14 mouse cellular contexts compared by ENCODE assay signal in the genomic region with DNA sequence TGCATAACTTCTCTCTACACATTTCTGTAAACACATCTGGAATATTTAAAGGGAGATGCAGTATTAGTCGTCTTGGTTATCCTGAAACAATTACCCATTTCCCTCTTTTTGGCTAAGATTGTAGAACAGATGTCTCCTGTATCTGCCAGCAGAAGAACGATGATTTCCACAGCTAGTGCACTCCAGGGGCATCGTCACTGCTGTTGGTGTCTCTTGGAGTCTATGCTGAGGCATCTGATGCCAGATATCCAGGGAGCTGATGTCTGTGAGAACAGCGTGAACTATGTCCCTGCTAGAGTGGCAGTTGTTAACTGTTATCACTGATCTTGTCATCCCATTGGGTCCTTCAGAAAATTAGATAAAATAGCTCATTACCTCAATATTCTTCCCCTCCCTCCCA.
A peak's percentile ranks its signal among the peaks of the same experiment; 100 is the strongest.
DNase-seq lines count a peak whose midpoint lies in the region; ATAC-seq and TF ChIP-seq lines count a peak whose summit lies in the region.
"Had no signal": no experiment of that assay in that cellular context is flagged by ENCODE, and none has a peak within 500 bp of the region (broad histone marks: within the 10 kb centered on the region; RNA-seq: fewer than 3 reads in every experiment).

No protein-coding gene starts in this region.

- no peak overlapping the region for H3K4me3 ChIP-seq in forebrain, embryonic 14.5 days (ENCODE audit: low read depth, low read length)
- no peak overlapping the region for H3K4me3 ChIP-seq in forebrain, embryonic 12.5 days (replicated peaks)
- H3K4me3 ChIP-seq in kidney, embryonic 16.5 days (ENCODE audit: low read length): no peak overlapping the region
- H3K4me3 ChIP-seq in liver, postnatal 0 days (ENCODE audit: low read depth, low read length): no peak overlapping the region
- H3K4me3 ChIP-seq: heart, embryonic 13.5 days; kidney, embryonic 15.5 days; liver, embryonic 12.5 days had no signal

- WGBS in forebrain, embryonic 14.5 days: 77% methylated on average over 4 of the region's 4 CpGs
- WGBS in forebrain, embryonic 12.5 days: 79% methylated on average over 4 of the region's 4 CpGs
- WGBS in kidney, embryonic 16.5 days: 69% methylated on average over 4 of the region's 4 CpGs
- 62% methylated on average over 4 of the region's 4 CpGs for WGBS in liver, postnatal 0 days (ENCODE audit: insufficient replicate concordance)

- no peak overlapping the region for H3K4me2 ChIP-seq in forebrain, embryonic 14.5 days (ENCODE audit: low read length)
- no peak overlapping the region for H3K4me2 ChIP-seq in forebrain, embryonic 12.5 days
- no peak overlapping the region for H3K4me2 ChIP-seq in kidney, embryonic 16.5 days (replicated peaks; ENCODE audit: low read depth, low read length)
- no peak overlapping the region for H3K4me2 ChIP-seq in liver, postnatal 0 days (ENCODE audit: low read depth, low read length)
- H3K4me2 ChIP-seq: heart, embryonic 13.5 days; kidney, embryonic 15.5 days; liver, embryonic 12.5 days; midbrain, embryonic 11.5 days had no signal

- TF ChIP-seq CTCF in liver, postnatal 0 days (IDR thresholded peaks at IDR 0.05; ENCODE audit: low read depth): no peak

- H3K36me3 ChIP-seq in forebrain, embryonic 14.5 days (ENCODE audit: control insufficient read depth, insufficient read depth, low read length): no peaks in the 10 kb centered on the region
- H3K36me3 ChIP-seq in forebrain, embryonic 12.5 days (replicated peaks): no peaks in the 10 kb centered on the region
- H3K36me3 ChIP-seq in kidney, embryonic 16.5 days (ENCODE audit: insufficient read depth, low read length): no peaks in the 10 kb centered on the region
- H3K36me3 ChIP-seq in liver, postnatal 0 days (replicated peaks; ENCODE audit: insufficient read depth, low read length): no peaks in the 10 kb centered on the region
- H3K36me3 ChIP-seq: heart, embryonic 13.5 days; kidney, embryonic 15.5 days; liver, embryonic 12.5 days had no signal

- no peak for TF ChIP-seq EP300 in liver, postnatal 0 days (IDR thresholded peaks at IDR 0.05; ENCODE audit: low read depth)

- DNase-seq in forebrain, embryonic 14.5 days (ENCODE audit: low spot score): peak; percentile 57
- DNase-seq in right cerebral cortex, postnatal 10 days (ENCODE audit: low spot score in 2 of 2): peak; percentile 31 to 46
- DNase-seq in right cerebral cortex, adult 18-20 months: no peak
- DNase-seq in layer of hippocampus, adult 9-10 months (ENCODE audit: low spot score): peak; percentile 35
- no peak for DNase-seq in heart, adult 18-20 months
- DNase-seq in liver, postnatal 0 days: no peak
- DNase-seq: retina, postnatal 1 day; thymus, postnatal 25 days had no signal

- H3K9me3 ChIP-seq in forebrain, embryonic 14.5 days (replicated peaks; ENCODE audit: control insufficient read depth, low read length): no peaks in the 10 kb centered on the region
- H3K9me3 ChIP-seq in forebrain, embryonic 12.5 days: no peaks in the 10 kb centered on the region
- H3K9me3 ChIP-seq in kidney, embryonic 16.5 days (ENCODE audit: low read length): no peaks in the 10 kb centered on the region
- H3K9me3 ChIP-seq in liver, postnatal 0 days (ENCODE audit: low read length): no peaks in the 10 kb centered on the region
- H3K9me3 ChIP-seq: heart, embryonic 13.5 days; kidney, embryonic 15.5 days; liver, embryonic 12.5 days had no signal

- peak; percentile 67; the same call in 1 of the 2 replicates for ATAC-seq in forebrain, embryonic 14.5 days
- ATAC-seq in forebrain, embryonic 12.5 days (ENCODE audit: low FRiP score): no peak
- no peak for ATAC-seq in kidney, embryonic 16.5 days (ENCODE audit: low FRiP score, low TSS enrichment)
- no peak for ATAC-seq in liver, postnatal 0 days
- ATAC-seq: liver, embryonic 12.5 days had no signal

- no peak overlapping the region for H3K27ac ChIP-seq in forebrain, embryonic 14.5 days (ENCODE audit: low read depth, low read length)
- H3K27ac ChIP-seq in forebrain, embryonic 12.5 days: no peak overlapping the region
- no peak overlapping the region for H3K27ac ChIP-seq in kidney, embryonic 16.5 days (ENCODE audit: low read length)
- H3K27ac ChIP-seq in liver, postnatal 0 days (ENCODE audit: low read depth): no peak overlapping the region
- H3K27ac ChIP-seq: heart, embryonic 13.5 days; kidney, embryonic 15.5 days; liver, embryonic 12.5 days had no signal

- no peak overlapping the region for H3K9ac ChIP-seq in forebrain, embryonic 14.5 days (ENCODE audit: low read length)
- H3K9ac ChIP-seq in forebrain, embryonic 12.5 days: no peak overlapping the region
- H3K9ac ChIP-seq in kidney, embryonic 16.5 days (replicated peaks; ENCODE audit: low read length): no peak overlapping the region
- no peak overlapping the region for H3K9ac ChIP-seq in liver, postnatal 0 days (replicated peaks)
- H3K9ac ChIP-seq: heart, embryonic 13.5 days; kidney, embryonic 15.5 days; liver, embryonic 12.5 days had no signal

- H3K27me3 ChIP-seq in forebrain, embryonic 14.5 days (replicated peaks; ENCODE audit: control insufficient read depth, insufficient read depth, low read length): no peaks in the 10 kb centered on the region
- no peaks in the 10 kb centered on the region for H3K27me3 ChIP-seq in forebrain, embryonic 12.5 days
- H3K27me3 ChIP-seq in kidney, embryonic 16.5 days (ENCODE audit: insufficient read depth, low read length): no peaks in the 10 kb centered on the region
- H3K27me3 ChIP-seq in liver, postnatal 0 days (ENCODE audit: insufficient read depth, low read length): no peaks in the 10 kb centered on the region
- H3K27me3 ChIP-seq: heart, embryonic 13.5 days; kidney, embryonic 15.5 days; liver, embryonic 12.5 days had no signal

- no peaks in the 10 kb centered on the region for H3K4me1 ChIP-seq in forebrain, embryonic 14.5 days (ENCODE audit: control insufficient read depth, insufficient read depth, low read length)
- no peaks in the 10 kb centered on the region for H3K4me1 ChIP-seq in forebrain, embryonic 12.5 days
- H3K4me1 ChIP-seq in kidney, embryonic 16.5 days (ENCODE audit: insufficient read depth, low read length): no peaks in the 10 kb centered on the region
- H3K4me1 ChIP-seq in liver, postnatal 0 days (ENCODE audit: insufficient read depth): no peaks in the 10 kb centered on the region
- H3K4me1 ChIP-seq: heart, embryonic 13.5 days; kidney, embryonic 15.5 days; liver, embryonic 12.5 days had no signal

Comparison
In these comparisons a context has a peak if more than half of its experiments do, and no peak if none do; other contexts are left out.
1. DNase-seq: peak in forebrain, embryonic 14.5 days (single experiment), right cerebral cortex, postnatal 10 days (2 of 2) and layer of hippocampus, adult 9-10 months (single experiment); none in right cerebral cortex, adult 18-20 months (single experiment), heart, adult 18-20 months (0 of 2) and liver, postnatal 0 days (single experiment).